10 mouse cellular contexts compared by ENCODE assay signal in genomic region chr8:10923071-10924000, GRCm38 (mm10).
DNase-seq lines count a peak whose midpoint lies in the region; ATAC-seq and TF ChIP-seq lines count a peak whose summit lies in the region.
"Had no signal": no experiment of that assay in that cellular context is flagged by ENCODE, and none has a peak within 500 bp of the region (broad histone marks: within the 10 kb centered on the region; RNA-seq: fewer than 3 reads in every experiment).

No protein-coding gene starts in this region.

- peaks cover 19% of the 10 kb centered on the region for H3K27me3 ChIP-seq in heart, embryonic 13.5 days (replicated peaks)
- peaks cover 62% of the 10 kb centered on the region for H3K27me3 ChIP-seq in midbrain, embryonic 12.5 days
- H3K27me3 ChIP-seq in midbrain, embryonic 14.5 days (ENCODE audit: control insufficient read depth, insufficient read depth, low read length): no peaks in the 10 kb centered on the region
- peaks cover 8% of the 10 kb centered on the region; the same call in 1 of the 2 replicates for H3K27me3 ChIP-seq in limb, embryonic 10.5 days (ENCODE audit: low read depth, poor library complexity, severe bottlenecking)
- no peaks in the 10 kb centered on the region for H3K27me3 ChIP-seq in stomach, postnatal 0 days (ENCODE audit: control insufficient read depth, insufficient read depth, low read length)

- no peak for TF ChIP-seq CTCF in stomach, postnatal 0 days (IDR thresholded peaks at IDR 0.05; ENCODE audit: low read depth)

- 45% methylated on average over 19 of the region's 19 CpGs for WGBS in heart, embryonic 13.5 days
- 25% methylated on average over 19 of the region's 19 CpGs for WGBS in midbrain, embryonic 12.5 days
- WGBS in midbrain, embryonic 14.5 days: 28% methylated on average over 19 of the region's 19 CpGs
- WGBS in limb, embryonic 10.5 days: 27% methylated on average over 19 of the region's 19 CpGs
- WGBS in stomach, postnatal 0 days: 59% methylated on average over 19 of the region's 19 CpGs

- DNase-seq in heart, adult 9 months (ENCODE audit: low spot score in 2 of 2): no peak
- DNase-seq in midbrain, embryonic 14.5 days: no peak
- peak; percentile 65 for DNase-seq in limb, embryonic 10.5 days (ENCODE audit: low spot score)
- DNase-seq in stomach, postnatal 0 days (ENCODE audit: low spot score): peak; percentile 32
- DNase-seq in adrenal gland, adult (ENCODE audit: inconsistent age in 2 of 2, low spot score in 1 of 2): no peak
- DNase-seq: heart, adult 18-20 months; thymus, postnatal 36 days had no signal

- no peak for TF ChIP-seq EP300 in stomach, postnatal 0 days (optimal IDR thresholded peaks at IDR 0.05)

- 0 out of 2 replicates have a peak overlapping the region, but pooled peaks have one; percentile 60 for H3K4me2 ChIP-seq in heart, embryonic 13.5 days
- peak overlapping the region; percentile 42; the same call in 1 of the 2 replicates for H3K4me2 ChIP-seq in midbrain, embryonic 12.5 days (replicated peaks)
- H3K4me2 ChIP-seq in midbrain, embryonic 14.5 days (ENCODE audit: low read length): no peak overlapping the region
- no peak overlapping the region for H3K4me2 ChIP-seq in stomach, postnatal 0 days (replicated peaks; ENCODE audit: low read depth)

- peaks cover 84% of the 10 kb centered on the region for H3K4me1 ChIP-seq in heart, embryonic 13.5 days
- H3K4me1 ChIP-seq in midbrain, embryonic 12.5 days: peaks cover 79% of the 10 kb centered on the region
- peaks cover 58% of the 10 kb centered on the region for H3K4me1 ChIP-seq in midbrain, embryonic 14.5 days (ENCODE audit: control insufficient read depth, insufficient read depth, low read length)
- peaks cover 78% of the 10 kb centered on the region for H3K4me1 ChIP-seq in limb, embryonic 10.5 days
- H3K4me1 ChIP-seq in stomach, postnatal 0 days (replicated peaks; ENCODE audit: control insufficient read depth, insufficient read depth): peaks cover 7% of the 10 kb centered on the region

- no peaks in the 10 kb centered on the region for H3K9me3 ChIP-seq in heart, embryonic 13.5 days
- H3K9me3 ChIP-seq in midbrain, embryonic 12.5 days: no peaks in the 10 kb centered on the region
- no peaks in the 10 kb centered on the region for H3K9me3 ChIP-seq in midbrain, embryonic 14.5 days (ENCODE audit: control insufficient read depth, low read length)
- H3K9me3 ChIP-seq in limb, embryonic 10.5 days (replicated peaks): no peaks in the 10 kb centered on the region
- no peaks in the 10 kb centered on the region for H3K9me3 ChIP-seq in stomach, postnatal 0 days (ENCODE audit: control insufficient read depth, low read length)

- ATAC-seq in heart, embryonic 13.5 days (ENCODE audit: extremely low read depth, insufficient number of reproducible peaks, low FRiP score, low TSS enrichment): no peak
- ATAC-seq in midbrain, embryonic 12.5 days (ENCODE audit: low FRiP score, low read depth): no peak
- no peak for ATAC-seq in midbrain, embryonic 14.5 days (ENCODE audit: low FRiP score, low TSS enrichment)
- no peak for ATAC-seq in stomach, postnatal 0 days (ENCODE audit: low FRiP score, low TSS enrichment)
- no peak for ATAC-seq in inflammation-experienced regulatory T-cells, adult 6 months

- peak overlapping the region; percentile 91 for H3K27ac ChIP-seq in heart, embryonic 13.5 days (replicated peaks)
- H3K27ac ChIP-seq in midbrain, embryonic 12.5 days (replicated peaks): peak overlapping the region; percentile 87
- no peak overlapping the region for H3K27ac ChIP-seq in midbrain, embryonic 14.5 days (replicated peaks; ENCODE audit: low read depth, low read length)
- H3K27ac ChIP-seq in limb, embryonic 10.5 days: peak overlapping the region; percentile 95
- 0 out of 2 replicates have a peak overlapping the region, but pooled peaks have one; percentile 18 for H3K27ac ChIP-seq in stomach, postnatal 0 days (replicated peaks)

- H3K4me3 ChIP-seq in heart, embryonic 13.5 days: no peak overlapping the region
- H3K4me3 ChIP-seq in midbrain, embryonic 12.5 days: no peak overlapping the region
- no peak overlapping the region for H3K4me3 ChIP-seq in midbrain, embryonic 14.5 days (replicated peaks; ENCODE audit: low read depth, low read length)
- peak overlapping the region; percentile 44 for H3K4me3 ChIP-seq in limb, embryonic 10.5 days
- no peak overlapping the region for H3K4me3 ChIP-seq in stomach, postnatal 0 days (ENCODE audit: low read depth, low read length)

- peak overlapping the region; percentile 28 for H3K9ac ChIP-seq in heart, embryonic 13.5 days
- no peak overlapping the region for H3K9ac ChIP-seq in midbrain, embryonic 12.5 days (replicated peaks)
- H3K9ac ChIP-seq in midbrain, embryonic 14.5 days (replicated peaks; ENCODE audit: low read length): no peak overlapping the region
- no peak overlapping the region for H3K9ac ChIP-seq in stomach, postnatal 0 days (ENCODE audit: low read length)

- no peaks in the 10 kb centered on the region for H3K36me3 ChIP-seq in heart, embryonic 13.5 days
- no peaks in the 10 kb centered on the region for H3K36me3 ChIP-seq in midbrain, embryonic 12.5 days
- no peaks in the 10 kb centered on the region for H3K36me3 ChIP-seq in midbrain, embryonic 14.5 days (ENCODE audit: control insufficient read depth, insufficient read depth, low read length)
- no peaks in the 10 kb centered on the region for H3K36me3 ChIP-seq in limb, embryonic 10.5 days
- no peaks in the 10 kb centered on the region for H3K36me3 ChIP-seq in stomach, postnatal 0 days (ENCODE audit: control insufficient read depth, insufficient read depth, low read length)

Comparison
In these comparisons a context has a peak if more than half of its experiments do, and no peak if none do; other contexts are left out.
1. H3K4me2 ChIP-seq: peak in heart, embryonic 13.5 days (single experiment) and midbrain, embryonic 12.5 days (single experiment); none in midbrain, embryonic 14.5 days (single experiment) and stomach, postnatal 0 days (single experiment).
2. DNase-seq: peak in limb, embryonic 10.5 days (single experiment) and stomach, postnatal 0 days (single experiment); none in heart, adult 9 months (0 of 2), midbrain, embryonic 14.5 days (single experiment) and adrenal gland, adult (0 of 2).